Mouse (Mus musculus) G1E (cell line): ENCODE measurements around the gene Ptprm.

Experiments
- CTCF ChIP-seq: IDR thresholded peaks from 2 replicates; pipeline ENCODE4 v1.5.1; 2012; ENCODE audit warnings: low read depth, low read length, inconsistent platforms, mixed read lengths
- GATA1 ChIP-seq: IDR thresholded peaks from 2 replicates; pipeline ENCODE4 v1.6.1; 2012; ENCODE audit warnings: borderline replicate concordance, low read length, inconsistent platforms, mixed read lengths
- POLR2AphosphoS5 ChIP-seq: IDR thresholded peaks from 2 replicates; pipeline ENCODE4 v1.6.1; 2012; ENCODE audit warnings: low read depth, low read length, inconsistent platforms; ENCODE audit not compliant: insufficient replicate concordance
- TAL1 ChIP-seq: conservative IDR thresholded peaks from 2 replicates; pipeline ENCODE4 v1.6.1; 2012; ENCODE audit warnings: low read depth, low read length, inconsistent platforms, mixed read lengths

DNA sequence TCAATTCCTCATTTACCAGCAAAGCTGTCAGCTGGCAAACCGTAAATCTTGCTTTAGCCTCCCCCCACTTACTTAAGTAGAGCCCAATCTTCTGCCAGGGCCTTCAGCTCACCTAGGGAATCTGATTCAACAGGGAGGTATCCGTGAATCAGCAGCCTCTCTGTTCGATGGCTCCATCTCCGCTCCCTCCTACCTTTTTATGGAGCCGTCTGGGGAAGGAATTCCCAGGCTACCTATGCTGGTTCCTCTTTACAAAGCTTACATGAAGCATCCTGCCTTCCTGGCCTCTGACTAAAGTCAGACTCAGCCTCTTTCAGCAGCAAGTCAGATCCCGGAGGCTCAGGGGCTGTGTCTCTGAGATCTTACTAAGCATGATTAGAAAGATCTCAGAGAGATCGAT is 264.1 kb downstream of the Ptprm start:
- TF ChIP-seq CTCF (no peak), GATA1 (no peak), POLR2AphosphoS5 (no peak), TAL1 (no peak)
